Mouse (Mus musculus) hindlimb bud, embryonic 11.5 days (tissue): ENCODE results near the gene Prpf40a.

ENCODE experiments used
- DNase-seq: peaks from one replicate; pipeline ENCODE4 v3.0.0-alpha.2; 2012; ENCODE audit warnings: low read depth, low spot score; ENCODE audit errors: extremely low spot score

Gene Prpf40a

DNA sequence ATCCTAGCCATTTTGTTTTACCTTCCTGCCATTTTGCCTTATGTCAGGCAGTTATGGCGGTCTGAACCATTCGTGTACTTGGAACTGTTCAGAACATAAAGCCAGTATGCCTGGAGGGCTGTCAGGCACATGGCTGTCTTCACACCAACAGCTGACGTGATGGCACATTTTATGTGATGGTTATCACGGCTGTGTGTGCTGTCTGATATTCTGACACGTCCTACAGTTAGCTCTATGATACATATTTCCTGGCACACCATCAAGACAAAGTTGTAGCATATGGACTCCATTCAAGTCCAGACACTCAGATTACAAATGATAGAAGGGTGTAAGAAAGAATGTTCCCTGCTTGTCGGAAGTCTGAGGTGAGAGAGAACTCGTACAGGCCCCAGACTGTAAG is 85.0 kb downstream of the Prpf40a start:
- no peak for DNase-seq

DNA sequence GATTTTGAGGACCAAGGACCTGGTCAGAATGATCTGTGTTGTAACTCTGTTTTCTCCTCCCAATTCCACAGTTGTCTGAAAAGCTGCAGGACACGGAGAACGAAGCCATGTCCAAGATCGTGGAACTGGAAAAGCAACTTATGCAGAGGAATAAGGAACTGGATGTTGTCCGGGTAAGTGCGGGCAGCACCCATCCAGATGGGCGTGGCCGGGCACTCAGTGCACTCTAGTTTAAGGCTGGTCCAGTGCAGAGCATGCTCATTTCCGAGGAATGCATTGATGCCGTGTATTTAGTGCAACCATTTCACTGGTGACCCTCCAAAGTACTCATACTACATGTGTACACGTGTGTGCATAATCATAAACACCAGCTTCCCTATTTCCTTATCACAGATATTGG is 85.7 kb downstream of the Prpf40a start:
- no peak for DNase-seq

DNA sequence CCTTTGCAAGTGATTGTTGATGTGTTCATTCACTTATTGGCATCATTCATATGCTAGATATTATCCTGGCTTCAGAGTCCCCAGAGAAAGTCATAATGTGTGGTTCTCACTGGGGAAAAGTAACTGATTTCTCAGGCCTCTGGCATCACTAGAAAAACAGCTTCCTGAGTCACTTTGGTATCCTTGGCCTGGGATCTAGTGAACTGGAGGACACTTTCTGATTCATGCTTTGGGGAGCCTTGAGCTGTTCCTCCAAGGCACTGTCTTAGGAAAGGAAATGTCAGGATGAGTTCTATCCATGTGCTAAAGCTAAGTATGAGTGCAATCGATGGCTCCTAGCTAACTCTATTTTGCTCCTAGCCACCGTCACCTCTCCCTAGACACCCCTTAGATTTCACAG is 88.2 kb downstream of the Prpf40a start:
- DNase-seq, result no peak

DNA sequence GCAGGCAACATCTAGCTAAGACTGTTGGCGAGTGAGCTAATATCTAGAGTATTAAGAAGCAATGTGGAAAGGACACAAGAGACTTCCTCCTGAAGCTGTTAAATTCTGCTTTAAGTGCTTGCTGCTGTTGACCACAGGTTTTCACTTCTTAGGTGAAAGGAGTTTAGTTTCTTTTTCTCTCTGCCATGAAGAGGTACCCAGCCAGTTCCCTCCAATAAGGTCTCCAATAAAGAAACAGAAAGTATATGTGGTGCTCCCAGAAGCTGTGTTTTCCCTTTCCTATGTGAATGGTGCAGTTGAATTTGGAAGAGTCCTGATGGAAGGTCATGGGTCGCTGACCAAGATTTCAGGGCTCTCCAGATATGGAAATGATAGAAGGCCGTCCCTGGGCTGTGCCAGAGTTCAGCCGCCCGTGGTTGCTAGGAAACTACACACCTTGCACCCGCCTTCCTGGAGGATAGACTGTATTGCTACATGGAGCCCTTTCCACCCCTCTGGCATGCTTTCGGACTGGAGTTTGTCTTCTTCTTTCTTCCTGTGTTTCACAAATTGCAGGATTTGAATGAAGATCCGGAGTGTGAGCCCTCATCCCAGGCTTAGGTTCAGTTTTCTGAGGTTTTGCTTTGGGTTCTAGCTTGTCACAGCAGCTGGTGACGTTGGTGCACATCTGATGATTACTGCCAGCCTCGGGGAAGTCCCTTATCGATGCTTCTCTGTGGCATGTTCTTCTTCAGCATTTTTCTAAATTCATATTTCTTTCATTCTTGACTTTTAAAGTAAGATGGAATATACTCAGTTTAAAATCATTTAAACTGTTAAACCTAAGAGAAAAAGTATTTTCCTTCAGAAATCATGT is 89.0 kb downstream of the Prpf40a start:
- DNase-seq, result no peak

DNA sequence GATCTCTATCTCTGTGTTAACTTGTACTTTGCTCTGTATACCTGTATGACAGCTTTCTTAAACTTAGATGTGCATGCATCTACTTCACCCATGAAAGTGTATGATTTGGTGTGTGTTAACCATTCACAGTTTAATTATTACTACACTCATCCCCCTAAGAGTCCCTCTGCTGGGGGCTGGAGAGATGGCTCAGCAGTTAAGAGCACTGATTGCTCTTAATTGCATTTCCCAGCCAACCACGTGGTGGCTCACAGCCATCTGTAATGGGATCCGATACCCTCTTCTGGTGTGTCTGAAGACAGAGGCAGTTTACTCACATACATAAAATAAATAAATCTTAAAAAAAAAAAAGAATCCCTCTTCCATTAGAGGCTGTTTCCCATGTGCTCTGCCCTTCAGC is 91.0 kb downstream of the Prpf40a start:
- no peak for DNase-seq

DNA sequence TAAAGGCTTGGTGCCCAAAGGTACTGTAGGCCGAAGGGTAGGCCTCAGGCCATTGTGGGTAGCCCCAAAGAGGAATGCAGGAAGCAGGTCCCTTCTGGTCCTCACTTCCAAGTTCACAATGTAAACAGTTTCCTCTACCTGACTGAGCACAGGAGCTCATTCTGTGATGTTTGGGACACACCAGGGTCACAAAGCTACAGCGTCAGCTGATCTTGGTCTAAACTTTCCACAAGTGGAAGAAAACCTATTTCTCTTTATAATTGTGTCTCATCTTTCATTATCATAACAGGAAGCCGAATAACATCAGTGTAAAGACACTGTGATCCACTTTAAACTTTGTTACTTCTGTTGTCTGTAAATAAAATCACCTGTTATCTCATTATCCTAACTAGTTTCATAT is 95.6 kb downstream of the Prpf40a start:
- no peak for DNase-seq

DNA sequence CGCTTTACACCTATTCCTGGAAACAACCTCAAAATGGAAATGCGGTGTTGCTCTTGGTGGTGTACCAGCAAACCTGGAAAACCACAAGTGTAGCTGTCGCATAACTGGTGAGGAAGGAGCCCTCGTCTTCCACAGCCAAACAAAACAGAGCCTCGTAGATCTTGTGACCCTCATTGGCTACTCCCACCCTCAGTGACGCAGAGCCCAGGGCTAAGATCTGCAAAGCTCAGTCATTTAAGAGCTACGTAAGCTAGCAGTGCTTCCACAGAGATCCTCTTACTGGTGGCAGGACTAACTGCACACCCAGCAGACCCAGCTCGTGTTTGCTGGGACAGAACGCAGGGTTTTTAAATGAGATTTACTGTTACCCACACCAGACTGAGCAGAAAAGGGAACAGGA is 96.1 kb downstream of the Prpf40a start:
- DNase-seq, result no peak

DNA sequence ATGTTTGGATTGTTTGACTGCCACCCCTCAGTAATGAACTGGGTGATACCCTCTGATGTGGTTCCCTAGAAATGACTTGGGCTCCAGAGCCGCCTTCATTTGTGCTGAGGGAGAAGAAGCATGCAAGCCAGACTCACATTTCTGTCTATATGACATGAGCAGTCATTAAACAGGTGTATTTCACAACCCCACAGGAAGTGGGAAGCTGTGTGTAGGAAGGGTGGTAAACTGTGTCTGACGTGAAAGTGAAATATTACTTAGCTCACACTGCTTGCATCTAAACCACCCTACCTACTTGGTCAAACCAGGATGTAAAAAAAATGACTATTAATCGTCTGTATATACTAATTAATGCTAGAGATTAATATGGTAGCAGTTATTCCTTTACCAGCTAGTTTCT is 102.3 kb downstream of the Prpf40a start:
- DNase-seq, result no peak

DNA sequence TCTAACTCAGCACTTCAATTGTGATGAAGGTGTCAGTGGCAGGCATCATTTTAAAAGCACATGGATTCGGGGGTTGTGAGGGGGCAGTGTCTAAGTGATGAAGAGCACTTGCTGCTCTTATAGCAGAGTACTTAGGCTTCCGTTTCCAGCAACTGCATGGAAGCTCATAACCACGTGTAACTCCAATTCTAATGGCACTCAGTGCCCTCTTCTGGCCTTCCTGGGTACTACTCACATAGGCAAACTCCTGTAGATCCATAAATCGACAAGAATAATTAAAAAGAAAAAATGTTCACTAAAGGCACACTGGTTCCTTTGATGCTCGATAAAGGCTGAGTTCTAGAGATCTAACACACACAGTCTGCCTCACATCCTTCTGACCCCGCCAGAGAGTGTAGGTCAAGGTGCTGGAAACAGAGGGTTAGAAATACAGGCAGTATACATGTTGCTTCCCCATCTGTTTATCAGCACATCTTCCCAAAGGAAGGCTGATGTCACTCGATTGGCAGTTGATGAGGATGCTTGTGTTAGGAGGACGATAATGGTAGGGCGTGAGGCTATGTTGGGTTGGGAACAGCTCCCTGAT is 105.4 kb downstream of the Prpf40a start:
- peak; percentile 31 for DNase-seq
